Mouse (Mus musculus): ENCODE data around the gene Exoc3l4.

Exoc3l4 gene

DNA sequence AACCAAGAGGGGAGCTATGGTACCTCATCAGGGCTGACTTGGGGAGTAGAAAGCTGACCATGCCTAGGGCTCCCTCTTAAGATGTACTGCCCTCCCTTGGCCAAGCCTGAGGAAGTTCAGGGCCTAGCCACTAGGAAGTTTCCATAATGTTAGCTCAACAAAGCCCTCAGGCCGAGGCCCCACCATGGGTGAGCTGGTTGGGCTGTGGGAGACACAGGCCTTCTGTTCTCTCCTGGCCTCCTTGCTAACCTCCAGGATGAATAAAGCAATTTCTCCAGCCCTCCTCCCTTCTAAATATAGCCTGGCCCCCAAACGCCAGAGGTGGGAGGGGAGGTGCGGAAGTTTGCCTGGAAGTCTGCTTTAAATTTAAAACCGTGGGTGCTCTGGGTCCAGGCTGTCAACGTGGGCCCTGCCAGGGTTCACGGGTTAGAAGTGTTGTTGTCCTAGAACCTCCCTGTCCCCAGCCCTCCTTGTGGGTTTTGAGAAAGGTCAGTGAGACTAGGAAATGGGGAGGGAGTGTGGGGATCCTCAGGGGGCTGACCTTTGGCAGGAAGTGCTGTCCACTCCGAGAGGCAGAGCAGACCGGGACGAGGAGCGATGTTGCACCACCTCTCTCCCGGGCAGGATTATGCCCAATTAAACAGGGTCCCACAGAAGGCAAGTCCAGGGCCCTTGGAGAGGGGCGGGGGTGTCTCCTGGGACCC is 4.1 kb upstream of the Exoc3l4 start:
- no peak for DNase-seq

DNA sequence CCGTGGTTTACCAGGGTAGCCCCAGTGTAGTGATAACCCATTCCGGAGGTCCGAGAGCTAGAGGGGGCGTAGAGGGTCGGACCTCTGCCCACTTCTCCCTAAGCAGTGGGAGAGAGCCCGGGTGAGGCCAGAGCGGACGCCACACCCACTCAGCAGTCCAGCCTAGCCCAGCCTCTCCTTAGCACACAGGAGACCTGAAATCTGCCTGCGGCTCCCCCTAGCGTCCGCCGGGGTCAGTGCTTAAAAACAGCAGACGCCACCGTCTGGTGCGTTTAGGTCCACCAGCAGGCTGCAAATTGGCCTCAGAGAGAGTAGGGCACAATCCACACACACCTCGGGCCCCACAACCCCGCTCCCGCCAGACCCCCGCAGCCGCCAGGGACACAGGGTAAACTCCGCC is 3.5 kb upstream of the Exoc3l4 start:
- DNase-seq = peak; percentile 92

- DNase-seq = no peak
Measured at GRCm38 (mm10) chr12:111419918-111420317, 3.1 kb downstream of the Exoc3l4 start.

DNA sequence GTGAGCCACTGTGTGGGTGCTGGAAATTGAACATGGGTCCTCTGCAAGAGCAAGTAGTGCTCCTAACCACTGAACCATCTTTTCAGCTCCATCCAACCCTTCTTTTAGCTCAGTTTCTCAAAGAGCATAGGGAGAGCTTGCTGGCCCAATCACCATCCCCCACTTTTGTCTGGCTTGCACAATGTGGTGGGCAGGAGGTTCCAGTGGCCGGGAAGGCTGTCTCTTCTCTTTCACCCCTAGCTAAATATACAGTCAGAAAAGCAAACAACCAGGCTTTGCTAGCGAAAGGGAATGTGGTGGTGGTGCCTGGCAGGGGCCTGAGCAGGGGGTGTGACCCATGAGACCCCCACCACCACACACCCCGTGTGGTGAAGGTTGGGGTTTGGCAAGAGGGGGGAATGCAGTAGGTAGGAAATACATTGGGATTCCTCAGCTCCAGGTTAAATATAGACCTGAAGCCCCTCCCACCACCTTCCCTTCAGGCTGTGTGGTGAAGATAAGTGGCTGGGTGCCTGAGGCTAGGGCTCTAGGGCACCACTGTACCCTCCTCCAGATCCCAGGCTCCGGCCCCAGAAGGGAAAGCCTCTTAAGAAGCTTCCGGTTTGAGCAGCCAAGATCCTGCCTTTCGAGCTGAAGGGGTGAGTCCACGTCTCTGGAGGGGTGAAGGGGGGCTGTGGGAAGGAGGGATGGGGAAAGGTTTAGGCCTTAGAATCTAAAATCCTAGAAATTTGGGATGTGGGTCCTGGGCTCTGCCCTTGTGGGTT is 4.3 kb downstream of the Exoc3l4 start:
- DNase-seq = no peak

GRCm38 (mm10) chr12:111422852-111423251 is 6.0 kb downstream of the Exoc3l4 start:
- no peak for DNase-seq

DNA sequence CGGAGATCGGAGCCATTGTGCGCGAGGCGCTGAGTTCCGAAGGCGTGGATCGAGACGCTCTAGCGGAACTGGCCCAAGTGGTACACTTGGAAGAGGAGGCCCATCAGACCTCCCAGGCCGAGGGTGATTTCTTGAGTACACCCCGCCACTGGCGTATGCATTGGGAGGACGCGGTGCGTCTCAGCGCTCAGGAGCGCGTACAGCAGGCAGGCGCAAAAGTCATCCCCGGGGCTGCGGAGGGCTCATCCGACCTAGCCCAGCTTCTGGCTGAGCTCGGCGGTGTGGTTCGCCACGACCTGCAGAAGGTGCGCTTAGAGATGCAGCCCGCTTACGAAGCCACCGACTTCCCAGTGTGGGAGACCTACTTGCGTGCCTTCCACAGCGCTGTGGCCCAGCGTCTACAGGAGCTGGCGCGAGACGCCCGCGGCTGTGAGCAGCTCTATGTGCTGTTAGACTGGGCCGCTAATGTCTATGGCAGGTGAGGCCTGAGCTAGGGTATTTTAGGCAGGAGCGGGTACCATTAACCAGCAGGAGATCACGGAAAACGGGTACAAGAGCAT is 6.8 kb downstream of the Exoc3l4 start:
- no peak for DNase-seq

DNA sequence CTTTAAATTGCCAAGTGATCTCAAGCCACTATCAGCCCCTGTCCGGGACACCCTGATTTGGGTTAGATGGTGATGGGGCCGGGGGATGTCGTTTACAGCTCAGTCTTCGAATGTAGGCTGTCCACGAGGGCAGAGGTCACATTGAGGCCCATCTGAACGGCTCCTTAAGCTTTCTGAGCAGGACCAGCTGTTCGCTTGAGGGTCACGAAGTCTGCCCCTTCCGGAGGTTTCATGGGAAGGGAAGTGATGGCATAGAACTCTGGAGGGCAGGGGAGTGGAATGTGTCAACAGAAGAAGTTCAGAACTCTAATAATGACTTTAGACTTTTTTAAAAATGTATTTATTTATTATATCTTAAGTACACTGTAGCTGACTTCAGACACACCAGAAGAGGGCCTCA is 7.7 kb downstream of the Exoc3l4 start:
- no peak for DNase-seq

DNA sequence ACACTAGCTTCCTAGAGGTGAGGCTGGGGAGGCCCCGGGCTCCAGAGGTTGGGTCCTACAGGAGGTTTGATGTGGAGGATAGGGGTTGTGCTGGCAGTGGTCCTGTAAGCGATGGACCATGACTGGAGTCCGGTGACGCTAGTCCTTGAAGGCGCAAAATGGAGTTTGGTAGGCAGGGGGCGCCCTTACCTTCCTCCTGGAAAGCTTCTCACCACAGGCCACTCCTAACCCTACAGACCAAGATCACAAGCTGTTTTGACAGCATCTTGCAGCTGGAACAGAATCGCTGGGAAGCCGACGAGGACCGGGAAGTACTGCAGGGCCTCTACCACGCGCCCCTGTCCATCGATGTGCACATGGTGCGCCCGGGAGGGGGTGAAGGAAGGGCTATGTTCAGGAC is 8.4 kb downstream of the Exoc3l4 start:
- DNase-seq = peak; percentile 86

GRCm38 (mm10) chr12:111425789-111426460 is 9.1 kb downstream of the Exoc3l4 start:
- DNase-seq = peak; percentile 90

DNA sequence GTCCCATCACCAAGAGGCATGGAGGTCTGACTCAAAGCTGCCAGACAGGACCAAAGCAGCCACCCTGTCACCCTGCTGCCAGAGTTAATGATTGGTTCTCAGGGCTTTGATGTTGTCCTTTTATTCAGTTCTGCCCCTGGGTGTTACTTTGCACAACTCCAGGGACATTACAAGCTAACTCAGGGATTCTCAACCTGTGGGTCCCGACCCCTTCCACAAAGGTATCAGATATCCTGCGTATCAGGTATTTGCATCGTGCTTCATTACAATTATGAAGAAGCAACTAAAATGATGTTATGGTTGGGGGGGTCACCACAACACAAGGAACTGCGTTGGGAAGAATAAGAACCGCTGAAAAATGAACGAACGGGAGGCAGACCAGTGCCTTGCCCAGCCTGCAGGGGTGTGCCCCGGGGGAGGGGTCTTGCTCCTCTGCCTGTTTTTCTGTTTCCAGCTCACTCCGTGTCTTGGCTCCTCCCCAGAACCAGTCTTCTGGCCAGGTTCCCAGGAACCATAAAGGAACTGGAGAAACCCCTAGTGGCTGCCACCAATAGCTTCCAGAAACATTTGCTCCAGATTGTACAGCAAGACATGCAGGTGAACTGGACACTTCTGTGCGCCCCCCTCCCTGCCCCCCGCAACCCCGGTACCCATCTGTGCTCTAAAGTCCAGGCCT is 10.8 kb downstream of the Exoc3l4 start:
- no peak for DNase-seq

GRCm38 (mm10) chr12:111428364-111428763 is 11.5 kb downstream of the Exoc3l4 start:
- no peak for DNase-seq

DNA sequence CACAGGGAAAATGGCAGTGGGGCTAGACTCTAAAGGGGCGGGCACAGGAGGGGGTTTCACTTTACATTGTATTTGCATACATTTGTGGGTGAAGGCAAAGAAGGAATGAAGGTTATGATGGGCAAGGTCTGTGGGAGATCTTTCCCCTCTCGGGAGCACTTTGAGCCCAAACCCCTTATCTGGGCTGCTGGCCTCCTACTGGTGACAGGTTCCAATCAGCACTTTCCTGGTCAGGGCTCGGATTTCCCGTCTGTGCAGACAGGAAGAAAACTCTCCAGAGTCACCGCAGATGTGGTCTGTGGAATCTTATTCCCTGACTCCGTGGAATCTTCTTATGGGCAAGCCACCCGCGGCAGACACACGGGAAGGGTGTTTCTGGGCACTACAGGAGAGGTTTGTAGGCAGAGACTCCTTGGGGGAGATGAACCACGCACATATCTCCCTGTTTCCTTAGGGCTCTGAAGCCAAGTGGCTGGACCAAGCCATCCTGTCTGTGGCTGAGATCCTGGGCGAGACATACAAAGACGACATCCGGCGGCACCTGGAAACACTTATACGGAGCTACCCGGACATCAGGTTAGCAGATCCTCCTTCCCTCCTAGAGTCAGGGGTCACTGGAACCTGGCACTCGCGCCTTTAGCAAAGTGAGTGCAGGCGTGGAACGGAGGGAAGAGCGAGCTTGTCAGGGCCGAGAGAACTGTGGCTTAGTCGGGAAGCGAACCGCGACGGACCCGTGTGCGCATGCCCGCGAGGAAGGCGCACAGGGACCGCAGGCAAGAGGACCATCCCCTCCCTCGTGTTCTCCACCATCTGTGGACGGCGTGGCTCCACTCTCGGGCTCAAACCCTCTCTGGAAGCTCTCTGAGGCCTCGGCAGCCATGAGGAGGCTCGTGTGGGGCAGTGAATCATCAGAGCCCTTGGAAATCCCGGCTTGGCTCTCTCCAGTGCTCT is 12.4 kb downstream of the Exoc3l4 start:
- peak; percentile 79 for DNase-seq

DNA sequence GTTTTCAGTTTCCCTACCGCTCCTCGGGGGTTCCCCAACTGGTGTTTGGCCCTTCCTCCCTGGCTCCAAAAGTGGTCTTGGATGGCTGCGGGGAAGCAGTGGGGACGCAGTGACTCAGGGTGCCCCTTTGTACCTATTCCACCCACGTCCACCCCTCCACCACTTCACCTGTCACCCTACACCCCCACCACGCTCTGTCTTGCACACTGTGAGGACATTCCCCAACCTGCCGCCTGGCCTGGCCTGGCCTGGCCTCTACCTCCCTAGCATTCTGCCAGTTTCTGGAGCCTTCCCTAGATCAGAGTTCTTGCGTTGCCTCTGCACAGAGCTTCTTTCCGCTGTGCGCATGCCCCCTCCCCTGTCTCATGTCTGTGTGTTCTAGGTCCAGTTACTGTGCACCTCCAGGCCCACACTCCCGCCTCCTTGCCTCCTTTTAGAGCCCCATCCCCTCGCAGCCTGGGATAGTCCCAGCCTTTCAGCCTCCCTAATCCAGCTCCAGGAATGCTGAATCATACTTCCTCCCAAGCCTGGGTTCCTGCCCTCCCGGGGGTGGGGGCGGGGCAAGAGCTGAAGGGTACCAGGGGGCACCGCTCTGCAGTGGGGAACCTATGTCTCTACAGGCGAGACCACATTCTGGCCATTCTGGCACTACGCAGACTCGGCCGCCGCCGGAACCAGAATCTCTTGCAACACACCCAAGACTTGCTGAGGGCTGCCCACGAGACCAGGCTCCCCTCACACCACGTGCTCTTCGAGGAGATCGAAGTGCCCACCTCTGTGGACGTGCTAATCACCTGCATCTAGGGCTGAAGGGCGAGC is 13.4 kb downstream of the Exoc3l4 start:
- DNase-seq = no peak

GRCm38 (mm10) chr12:111430868-111431817 is 14.3 kb downstream of the Exoc3l4 start:
- DNase-seq = no peak

GRCm38 (mm10) chr12:111432097-111432496 is 15.3 kb downstream of the Exoc3l4 start:
- no peak for DNase-seq

DNA sequence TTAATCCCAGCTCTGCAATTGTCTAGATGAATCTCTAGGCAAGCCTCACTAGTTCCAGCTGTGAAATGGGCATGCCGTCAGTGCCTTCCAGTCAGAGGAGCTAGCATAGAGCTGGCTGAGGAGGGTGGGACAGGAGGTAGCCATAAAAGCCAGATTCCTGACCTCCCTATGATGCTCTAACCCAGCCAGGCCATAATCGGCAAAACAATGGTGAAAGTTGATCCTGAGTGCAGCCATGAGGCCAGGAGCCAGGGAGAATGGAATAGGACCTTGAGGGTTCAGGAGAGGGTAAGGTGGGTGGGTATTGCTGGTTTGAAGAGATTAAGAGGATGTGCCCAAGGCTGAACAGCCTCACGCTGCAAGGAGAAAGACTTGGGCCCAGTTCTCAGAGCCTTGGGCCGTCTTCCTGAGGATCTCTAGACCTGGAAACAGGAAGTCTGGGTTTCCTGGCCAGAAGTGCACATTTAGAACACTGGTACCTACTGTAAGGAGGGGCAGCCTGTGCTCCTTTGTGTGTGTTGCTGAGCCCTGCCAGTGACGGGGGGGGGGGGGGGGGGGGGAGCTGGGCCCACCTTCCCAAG is 16.0 kb downstream of the Exoc3l4 start:
- no peak for DNase-seq

GRCm38 (mm10) chr12:111434164-111434744 is 17.4 kb downstream of the Exoc3l4 start:
- no peak for DNase-seq

DNA sequence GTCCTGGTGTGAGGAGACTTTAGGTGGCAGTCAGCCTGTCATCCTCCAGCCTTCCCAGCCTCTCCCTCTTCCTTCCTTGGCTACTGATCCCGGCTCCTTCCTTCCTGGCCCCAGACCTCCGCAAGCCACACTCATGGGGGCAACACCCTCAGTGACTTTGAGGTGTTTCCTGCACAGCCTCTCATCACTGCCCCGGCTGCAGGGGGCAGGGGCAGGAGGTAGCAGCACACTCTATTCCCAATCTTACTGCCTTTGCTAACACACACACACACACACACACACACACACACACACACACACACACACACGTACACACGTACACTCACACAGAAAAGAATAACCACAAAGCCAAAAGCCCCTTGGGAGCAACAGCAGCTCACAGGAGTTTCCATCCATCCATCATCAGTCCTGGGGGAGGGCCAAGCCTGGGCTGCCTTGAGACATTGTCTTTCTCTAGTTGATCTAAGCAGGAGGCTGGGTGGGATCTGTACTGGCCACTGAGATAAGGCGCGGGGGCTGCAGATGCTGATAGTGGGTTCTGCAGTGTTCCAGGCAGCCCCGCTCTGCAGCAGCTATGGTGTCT is 18.0 kb downstream of the Exoc3l4 start:
- no peak for DNase-seq

GRCm38 (mm10) chr12:111436170-111436569 is 19.4 kb downstream of the Exoc3l4 start:
- no peak for DNase-seq
